Mouse (Mus musculus) telencephalon, adult 2 months (tissue): Measurements from ENCODE around the gene Prdm1.

Source experiments
- DNase-seq: peaks from one replicate; pipeline ENCODE4 v3.0.0-alpha.2; 2011; ENCODE audit warnings: low read depth, low spot score

The Prdm1 gene

GRCm38 (mm10) chr10:44492815-44493525 lies 35.3 kb downstream of the Prdm1 start:
- no peak for DNase-seq

GRCm38 (mm10) chr10:44490899-44491422 lies 37.3 kb downstream of the Prdm1 start:
- no peak for DNase-seq

GRCm38 (mm10) chr10:44487132-44487531 lies 41.2 kb downstream of the Prdm1 start:
- DNase-seq, result no peak

- DNase-seq, result no peak
Observed at GRCm38 (mm10) chr10:44484077-44484476, 44.2 kb downstream of the Prdm1 start.

GRCm38 (mm10) chr10:44483116-44483515 lies 45.2 kb downstream of the Prdm1 start:
- DNase-seq, result no peak

- DNase-seq, result no peak
Observed at GRCm38 (mm10) chr10:44481379-44481778, 46.9 kb downstream of the Prdm1 start.

GRCm38 (mm10) chr10:44479286-44479685 lies 49.0 kb downstream of the Prdm1 start:
- no peak for DNase-seq

- no peak for DNase-seq
Observed at GRCm38 (mm10) chr10:44478091-44478490, 50.2 kb downstream of the Prdm1 start.

- no peak for DNase-seq
Observed at GRCm38 (mm10) chr10:44477240-44477639, 51.1 kb downstream of the Prdm1 start.

GRCm38 (mm10) chr10:44476523-44476922 lies 51.8 kb downstream of the Prdm1 start:
- DNase-seq, result no peak

- no peak for DNase-seq
Observed at GRCm38 (mm10) chr10:44475376-44475775, 52.9 kb downstream of the Prdm1 start.

GRCm38 (mm10) chr10:44474256-44474655 lies 54.0 kb downstream of the Prdm1 start:
- DNase-seq, result no peak

GRCm38 (mm10) chr10:44465618-44466017 lies 62.7 kb downstream of the Prdm1 start:
- DNase-seq, result no peak

- DNase-seq, result no peak
Observed at GRCm38 (mm10) chr10:44464563-44464962, 63.7 kb downstream of the Prdm1 start.

- no peak for DNase-seq
Observed at GRCm38 (mm10) chr10:44463856-44464255, 64.4 kb downstream of the Prdm1 start.

- no peak for DNase-seq
Observed at GRCm38 (mm10) chr10:44462351-44462750, 66.0 kb downstream of the Prdm1 start.

GRCm38 (mm10) chr10:44461063-44461462 lies 67.2 kb downstream of the Prdm1 start:
- no peak for DNase-seq

GRCm38 (mm10) chr10:44460095-44460810 lies 68.0 kb downstream of the Prdm1 start:
- DNase-seq, result no peak

GRCm38 (mm10) chr10:44459321-44460000 lies 68.8 kb downstream of the Prdm1 start:
- DNase-seq, result no peak

GRCm38 (mm10) chr10:44458534-44459315 lies 69.6 kb downstream of the Prdm1 start:
- no peak for DNase-seq

GRCm38 (mm10) chr10:44457791-44458533 lies 70.3 kb downstream of the Prdm1 start:
- DNase-seq, result no peak
